Mouse (Mus musculus): ENCODE results near the gene Tmem135. TPM values are rescaled to one million over a fixed set of nuclear protein-coding genes. Genes with fewer than 3 reads are reported as not detected.

Gene Tmem135
- total RNA-seq (2014; fragmentation: Nextera tagmentation) (17.8 and 25.1 TPM in 2 replicates), total RNA-seq (2017) (22.9 and 23.1 TPM in 2 replicates), polyA plus RNA-seq (2012) (108 and 112 TPM in 2 replicates)

DNA sequence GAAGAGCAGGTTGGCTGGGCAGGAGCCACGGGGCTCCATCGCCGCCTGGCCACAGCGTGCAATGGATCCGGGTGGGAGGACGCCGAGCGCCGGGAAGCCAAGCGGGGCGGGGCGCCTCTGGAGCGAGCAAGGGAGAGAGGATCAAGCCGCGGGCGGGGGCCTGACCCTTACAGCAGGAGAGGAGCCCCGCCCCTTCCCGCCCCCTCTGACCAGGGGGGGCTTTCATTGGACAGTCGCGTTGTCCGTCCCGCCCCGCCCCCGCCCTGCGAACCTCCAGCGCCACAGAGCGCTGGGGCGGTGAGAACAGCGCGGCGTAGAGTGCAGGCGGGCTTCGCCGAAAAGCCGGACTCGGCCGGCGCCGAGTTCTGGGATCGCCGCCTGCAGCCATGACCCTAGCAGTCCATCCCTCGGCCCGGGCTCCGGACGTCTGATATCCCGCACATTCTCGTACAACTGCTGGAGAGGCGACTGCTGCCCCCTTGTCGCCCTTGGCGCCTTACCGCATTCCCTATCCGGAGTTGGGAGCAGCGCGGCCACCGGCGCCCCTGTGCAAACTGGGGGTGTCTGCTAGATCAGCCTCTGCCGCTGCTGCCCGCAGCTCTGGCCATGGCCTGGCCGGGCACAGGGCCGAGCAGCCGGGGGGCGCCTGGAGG is at the start of gene Tmem135, which contains the start of gene Fzd4:
Tmem135 (minus strand) TSS at position 142 of the 653 bp plus-strand sequence.
Fzd4 (plus strand) TSS at position 275 of the 653 bp plus-strand sequence.
- peak; percentile 25; the same call in 1 of the 2 replicates for ATAC-seq (ENCODE audit: extremely low read depth, insufficient number of reproducible peaks, low FRiP score, poor library complexity, severe bottlenecking)
- no peak for TF ChIP-seq POLR2AphosphoS5 (IDR thresholded peaks at IDR 0.05; ENCODE audit: insufficient replicate concordance, low read depth, low read length)
- TF ChIP-seq GATA2 (IDR thresholded peaks at IDR 0.05; ENCODE audit: borderline replicate concordance, low read depth, low read length): no peak
- TF ChIP-seq TAL1 (conservative IDR thresholded peaks at IDR 0.05; ENCODE audit: low read depth, low read length): no peak
- no peak for TF ChIP-seq GATA1 (IDR thresholded peaks at IDR 0.05; ENCODE audit: borderline replicate concordance, low read length)
- no peak for DNase-seq (ENCODE audit: low spot score)
- no peaks in the 10 kb centered on the region for H3K9me3 ChIP-seq (replicated peaks)
- H3K36me3 ChIP-seq (replicated peaks): no peaks in the 10 kb centered on the region
- peaks cover 27% of the 10 kb centered on the region for H3K27me3 ChIP-seq (ENCODE audit: insufficient read depth, low read length)
- H3K4me1 ChIP-seq (ENCODE audit: insufficient read depth, low read depth, low read length): peaks cover 9% of the 10 kb centered on the region
- peak within 1 kb of the TSS; percentile 54; the same call in 1 of the 2 replicates for H3K4me3 ChIP-seq (ENCODE audit: low read depth, low read length)

DNA sequence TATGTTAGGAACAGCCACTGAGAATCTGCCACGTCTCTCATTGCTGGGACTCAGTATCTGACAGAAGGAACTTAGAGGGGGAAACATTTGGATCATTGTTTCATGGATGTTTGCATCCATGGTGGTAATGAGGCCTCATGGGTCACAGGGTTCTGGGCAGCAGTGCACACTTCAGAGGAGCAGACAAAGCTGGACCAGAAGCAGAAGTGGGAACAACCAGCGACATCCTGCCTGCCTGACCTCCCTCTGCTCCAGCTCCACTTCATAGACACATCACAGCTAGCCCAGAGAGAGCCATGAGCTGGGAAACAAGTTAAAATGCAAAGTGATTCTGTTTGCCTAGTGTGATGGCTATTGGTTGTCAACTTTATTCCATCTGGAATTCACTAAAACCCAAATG is 46.3 kb upstream of the Tmem135 start:
- Histone ChIP-seq H3K4me1 (ENCODE audit: insufficient read depth, low read depth, low read length) (no peaks in the 10 kb centered on the region), H3K36me3 (replicated peaks) (no peaks in the 10 kb centered on the region), H3K9me3 (replicated peaks) (no peaks in the 10 kb centered on the region), H3K4me3 (ENCODE audit: low read depth, low read length) (no peak overlapping the region), H3K27me3 (ENCODE audit: insufficient read depth, low read length) (no peaks in the 10 kb centered on the region)
- TF ChIP-seq GATA1 (IDR thresholded peaks at IDR 0.05; ENCODE audit: borderline replicate concordance, low read length) (no peak), GATA2 (IDR thresholded peaks at IDR 0.05; ENCODE audit: borderline replicate concordance, low read depth, low read length) (no peak), CTCF (IDR thresholded peaks at IDR 0.05; ENCODE audit: low read depth, low read length) (no peak), TAL1 (conservative IDR thresholded peaks at IDR 0.05; ENCODE audit: low read depth, low read length) (no peak), POLR2AphosphoS5 (IDR thresholded peaks at IDR 0.05; ENCODE audit: insufficient replicate concordance, low read depth, low read length) (no peak)
- no peak for ATAC-seq (ENCODE audit: extremely low read depth, insufficient number of reproducible peaks, low FRiP score, poor library complexity, severe bottlenecking)
- no peak for DNase-seq (ENCODE audit: low spot score)

DNA sequence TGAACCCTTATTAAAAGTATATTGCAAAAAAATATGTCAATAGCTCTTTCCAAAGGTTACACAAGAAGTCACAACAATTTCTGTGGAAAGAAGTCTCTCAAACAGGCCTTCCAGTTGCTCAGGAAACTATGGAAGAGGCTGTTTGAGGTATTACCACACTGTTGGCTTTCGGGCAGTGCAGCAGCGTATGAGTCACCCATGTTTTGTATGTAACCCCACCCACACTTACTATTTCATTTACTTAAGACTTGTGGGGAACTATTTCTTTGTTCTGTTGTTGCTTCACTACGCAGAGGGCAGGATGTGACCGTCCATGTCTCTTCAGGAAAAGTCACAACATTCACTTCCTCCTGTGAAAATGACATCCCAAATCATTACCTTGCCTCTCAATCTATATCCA is 41.1 kb upstream of the Tmem135 start:
- H3K36me3 ChIP-seq (replicated peaks): no peaks in the 10 kb centered on the region
- TF ChIP-seq POLR2AphosphoS5 (IDR thresholded peaks at IDR 0.05; ENCODE audit: insufficient replicate concordance, low read depth, low read length): no peak
- no peak for TF ChIP-seq GATA2 (IDR thresholded peaks at IDR 0.05; ENCODE audit: borderline replicate concordance, low read depth, low read length)
- no peak for TF ChIP-seq TAL1 (conservative IDR thresholded peaks at IDR 0.05; ENCODE audit: low read depth, low read length)
- TF ChIP-seq GATA1 (IDR thresholded peaks at IDR 0.05; ENCODE audit: borderline replicate concordance, low read length): no peak
- no peak for TF ChIP-seq CTCF (IDR thresholded peaks at IDR 0.05; ENCODE audit: low read depth, low read length)
- H3K4me3 ChIP-seq (ENCODE audit: low read depth, low read length): no peak overlapping the region
- DNase-seq (ENCODE audit: low spot score) (no peak), ATAC-seq (ENCODE audit: extremely low read depth, insufficient number of reproducible peaks, low FRiP score, poor library complexity, severe bottlenecking) (no peak)
- H3K4me1 ChIP-seq (ENCODE audit: insufficient read depth, low read depth, low read length): no peaks in the 10 kb centered on the region
- H3K27me3 ChIP-seq (ENCODE audit: insufficient read depth, low read length): no peaks in the 10 kb centered on the region
- no peaks in the 10 kb centered on the region for H3K9me3 ChIP-seq (replicated peaks)

DNA sequence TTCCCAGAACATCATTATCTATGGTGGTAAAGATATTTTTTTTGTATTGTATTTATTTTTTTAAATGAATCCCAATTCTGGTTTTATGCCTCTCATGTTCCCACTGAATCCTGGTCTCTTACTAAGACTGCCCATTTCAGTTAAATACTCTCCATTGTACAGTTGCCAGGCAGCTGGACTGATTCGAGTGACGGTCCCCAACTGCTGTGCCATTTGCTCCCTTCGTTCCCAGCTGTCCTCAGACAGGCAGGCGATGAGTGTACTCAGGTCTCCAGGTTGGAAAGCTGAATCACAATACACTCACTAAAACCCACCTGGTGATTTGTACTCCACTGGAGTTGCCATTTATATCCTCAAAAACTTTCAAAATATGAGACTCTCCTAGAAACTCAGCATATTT is 38.2 kb upstream of the Tmem135 start:
- H3K4me3 ChIP-seq (ENCODE audit: low read depth, low read length): no peak overlapping the region
- H3K36me3 ChIP-seq (replicated peaks): no peaks in the 10 kb centered on the region
- no peak for ATAC-seq (ENCODE audit: extremely low read depth, insufficient number of reproducible peaks, low FRiP score, poor library complexity, severe bottlenecking)
- no peaks in the 10 kb centered on the region for H3K9me3 ChIP-seq (replicated peaks)
- no peak for DNase-seq (ENCODE audit: low spot score)
- H3K27me3 ChIP-seq (ENCODE audit: insufficient read depth, low read length): no peaks in the 10 kb centered on the region
- no peak for TF ChIP-seq GATA1 (IDR thresholded peaks at IDR 0.05; ENCODE audit: borderline replicate concordance, low read length)
- TF ChIP-seq CTCF (IDR thresholded peaks at IDR 0.05; ENCODE audit: low read depth, low read length): no peak
- TF ChIP-seq TAL1 (conservative IDR thresholded peaks at IDR 0.05; ENCODE audit: low read depth, low read length): no peak
- no peak for TF ChIP-seq POLR2AphosphoS5 (IDR thresholded peaks at IDR 0.05; ENCODE audit: insufficient replicate concordance, low read depth, low read length)
- no peak for TF ChIP-seq GATA2 (IDR thresholded peaks at IDR 0.05; ENCODE audit: borderline replicate concordance, low read depth, low read length)
- no peaks in the 10 kb centered on the region for H3K4me1 ChIP-seq (ENCODE audit: insufficient read depth, low read depth, low read length)

DNA sequence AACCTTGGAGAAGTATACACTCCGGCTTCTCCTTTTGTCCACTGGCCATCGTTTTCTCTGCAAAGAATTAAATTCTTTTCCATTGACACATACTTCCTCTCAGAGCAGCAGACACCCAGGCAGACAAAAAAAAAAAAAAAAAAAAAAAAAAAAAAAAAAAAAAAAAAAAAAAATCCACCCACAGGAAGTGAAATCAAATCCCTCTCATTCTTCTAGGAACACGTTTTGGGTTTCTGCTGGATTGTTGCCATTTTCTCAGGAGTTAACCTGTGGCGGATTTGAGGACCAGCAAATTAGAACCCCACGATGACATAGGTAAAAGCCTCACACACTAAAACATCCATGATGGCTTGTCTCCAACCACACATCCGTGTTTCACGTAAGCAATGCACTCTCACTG is 37.3 kb upstream of the Tmem135 start:
- ATAC-seq (ENCODE audit: extremely low read depth, insufficient number of reproducible peaks, low FRiP score, poor library complexity, severe bottlenecking) (no peak), DNase-seq (ENCODE audit: low spot score) (no peak)
- H3K4me1 ChIP-seq (ENCODE audit: insufficient read depth, low read depth, low read length): no peaks in the 10 kb centered on the region
- TF ChIP-seq TAL1 (conservative IDR thresholded peaks at IDR 0.05; ENCODE audit: low read depth, low read length) (no peak), CTCF (IDR thresholded peaks at IDR 0.05; ENCODE audit: low read depth, low read length) (no peak), GATA1 (IDR thresholded peaks at IDR 0.05; ENCODE audit: borderline replicate concordance, low read length) (no peak), GATA2 (IDR thresholded peaks at IDR 0.05; ENCODE audit: borderline replicate concordance, low read depth, low read length) (no peak), POLR2AphosphoS5 (IDR thresholded peaks at IDR 0.05; ENCODE audit: insufficient replicate concordance, low read depth, low read length) (no peak)
- H3K9me3 ChIP-seq (replicated peaks): no peaks in the 10 kb centered on the region
- H3K4me3 ChIP-seq (ENCODE audit: low read depth, low read length): no peak overlapping the region
- no peaks in the 10 kb centered on the region for H3K27me3 ChIP-seq (ENCODE audit: insufficient read depth, low read length)
- no peaks in the 10 kb centered on the region for H3K36me3 ChIP-seq (replicated peaks)

DNA sequence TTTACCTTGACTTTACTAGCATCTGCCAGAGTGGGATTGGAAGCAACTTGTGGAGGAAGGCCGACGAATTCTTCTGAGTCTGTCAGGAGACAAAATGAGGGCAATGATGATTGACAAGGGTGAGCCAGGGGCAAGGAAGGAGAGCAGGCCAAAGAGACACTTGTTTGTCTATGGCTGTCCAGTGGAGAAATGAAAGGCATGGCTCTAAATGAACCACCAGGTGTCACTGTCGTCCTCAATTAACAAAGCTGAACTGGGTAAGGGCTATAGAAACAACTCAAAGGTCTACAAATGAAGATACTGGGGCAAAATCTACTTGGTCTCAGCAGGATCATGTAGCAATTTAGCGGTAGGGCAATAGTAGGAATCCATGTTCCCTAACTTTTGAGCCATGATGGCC is 33.6 kb upstream of the Tmem135 start:
- no peak overlapping the region for H3K4me3 ChIP-seq (ENCODE audit: low read depth, low read length)
- TF ChIP-seq GATA2 (IDR thresholded peaks at IDR 0.05; ENCODE audit: borderline replicate concordance, low read depth, low read length) (no peak), POLR2AphosphoS5 (IDR thresholded peaks at IDR 0.05; ENCODE audit: insufficient replicate concordance, low read depth, low read length) (no peak), TAL1 (conservative IDR thresholded peaks at IDR 0.05; ENCODE audit: low read depth, low read length) (no peak), GATA1 (IDR thresholded peaks at IDR 0.05; ENCODE audit: borderline replicate concordance, low read length) (no peak), CTCF (IDR thresholded peaks at IDR 0.05; ENCODE audit: low read depth, low read length) (0 out of 2 replicates have a peak, but pooled peaks have one; percentile 20)
- H3K9me3 ChIP-seq (replicated peaks): no peaks in the 10 kb centered on the region
- no peak for ATAC-seq (ENCODE audit: extremely low read depth, insufficient number of reproducible peaks, low FRiP score, poor library complexity, severe bottlenecking)
- H3K4me1 ChIP-seq (ENCODE audit: insufficient read depth, low read depth, low read length): no peaks in the 10 kb centered on the region
- H3K27me3 ChIP-seq (ENCODE audit: insufficient read depth, low read length): no peaks in the 10 kb centered on the region
- H3K36me3 ChIP-seq (replicated peaks): no peaks in the 10 kb centered on the region
- no peak for DNase-seq (ENCODE audit: low spot score)

Measured in G1E (cell line).